Mouse (Mus musculus): ENCODE data around the gene Ifnar1. TPM values are rescaled to one million over a fixed set of nuclear protein-coding genes. Genes with fewer than 3 reads are reported as not detected.
"Not testable (repeated sequence)": the region's sequence is repeated elsewhere in the genome, so short reads cannot be mapped to it uniquely, and the experiment has no call there.

Gene Ifnar1
- polyA plus RNA-seq (2015; fragmentation: Nextera tagmentation; extraction: Ambion mirVana), result 32.7 and 43.0 TPM in 2 replicates

DNA sequence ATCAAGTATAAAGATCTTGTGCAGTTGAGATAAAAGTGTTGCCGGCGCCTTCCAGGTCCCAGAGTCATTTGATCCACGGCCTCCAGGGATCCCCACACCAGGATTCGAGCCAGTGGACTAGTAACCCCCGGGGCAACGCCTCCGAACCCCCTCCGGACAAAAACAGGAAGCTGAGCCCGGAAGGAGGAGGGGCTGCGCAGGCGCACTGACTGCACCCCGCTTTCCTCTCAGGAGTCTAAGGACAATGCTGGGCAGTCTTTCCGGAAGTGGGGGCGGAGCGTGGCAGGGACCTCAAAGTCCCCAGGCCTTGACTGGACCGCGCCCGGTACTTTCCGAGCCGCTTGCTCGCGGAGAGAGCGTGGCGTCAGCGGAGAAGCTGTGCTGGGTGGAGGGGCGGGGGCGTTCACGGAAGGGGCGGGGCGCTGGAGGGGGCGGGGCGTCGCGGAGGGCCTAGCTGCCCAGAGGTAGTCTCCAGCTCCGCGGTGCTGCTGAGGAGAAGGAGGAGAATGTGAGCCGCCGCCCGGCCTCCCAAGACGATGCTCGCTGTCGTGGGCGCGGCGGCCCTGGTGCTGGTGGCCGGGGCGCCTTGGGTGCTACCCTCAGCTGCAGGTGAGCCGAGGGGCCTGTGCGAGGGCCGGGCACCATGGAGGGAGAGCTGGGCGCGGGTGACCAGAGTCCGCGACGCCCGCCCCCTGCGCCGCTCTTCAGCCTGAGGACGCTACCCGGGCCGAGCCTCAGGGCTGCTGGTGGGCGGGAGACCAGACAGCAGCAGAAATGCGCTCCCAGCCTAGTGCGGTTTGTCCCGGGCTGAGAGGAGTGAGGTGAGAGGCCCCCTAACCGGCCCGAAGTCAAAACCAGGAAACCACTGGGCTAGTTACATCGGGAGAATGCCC, at the start of gene Ifnar1:
Gene Ifnar1 (plus strand): TSS at position 431 of the 893 bp plus-strand sequence.
- peaks cover 12% of the 10 kb centered on the region for H3K36me3 ChIP-seq
- peak within 1 kb of the TSS; percentile 97 for H3K27ac ChIP-seq
- peak within 1 kb of the TSS; percentile 94 for H3K9ac ChIP-seq
- H3K4me1 ChIP-seq (replicated peaks), result peaks cover 20% of the 10 kb centered on the region
- peak within 1 kb of the TSS; percentile 93 for H3K4me3 ChIP-seq
- peak within 1 kb of the TSS; percentile 67 for H3K4me2 ChIP-seq
- no peaks in the 10 kb centered on the region for H3K27me3 ChIP-seq
- WGBS, result under 1% methylated on average over 66 of the region's 68 CpGs
- H3K9me3 ChIP-seq (replicated peaks), result no peaks in the 10 kb centered on the region; the same call in 1 of the 2 replicates
- peak; percentile 99 for ATAC-seq (replicated peaks; ENCODE audit: insufficient number of reproducible peaks, insufficient read depth, low FRiP score, low read depth)

DNA sequence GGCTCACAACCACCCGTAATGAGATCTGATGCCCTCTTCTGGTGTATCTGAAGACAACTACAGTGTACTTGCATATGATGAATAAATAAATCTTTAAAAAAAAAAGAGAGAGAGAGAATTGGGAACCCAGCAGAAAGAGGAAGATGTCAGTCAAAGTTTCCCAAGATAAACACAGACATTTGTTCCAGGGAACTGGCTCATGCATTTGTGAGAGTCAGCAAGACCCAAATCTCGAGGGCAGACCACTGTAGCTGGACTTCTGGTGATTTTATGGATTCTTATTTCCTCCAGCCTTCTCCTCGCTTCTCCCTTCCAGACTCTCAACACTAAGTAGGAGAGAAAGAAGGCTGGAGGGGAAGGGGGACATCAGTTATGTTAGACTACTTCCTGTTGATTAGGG, 47.0 kb upstream of the Ifnar1 start:
- no peaks in the 10 kb centered on the region for H3K36me3 ChIP-seq
- H3K4me1 ChIP-seq (replicated peaks), result peaks cover 19% of the 10 kb centered on the region
- WGBS, result 78% methylated on average over 3 of the region's 3 CpGs
- no peak overlapping the region for H3K9ac ChIP-seq
- no peak overlapping the region for H3K4me3 ChIP-seq
- no peak for ATAC-seq (replicated peaks; ENCODE audit: insufficient number of reproducible peaks, insufficient read depth, low FRiP score, low read depth)
- H3K27me3 ChIP-seq, result no peaks in the 10 kb centered on the region
- H3K9me3 ChIP-seq (replicated peaks), result no peaks in the 10 kb centered on the region
- H3K27ac ChIP-seq, result no peak overlapping the region
- H3K4me2 ChIP-seq, result no peak overlapping the region

DNA sequence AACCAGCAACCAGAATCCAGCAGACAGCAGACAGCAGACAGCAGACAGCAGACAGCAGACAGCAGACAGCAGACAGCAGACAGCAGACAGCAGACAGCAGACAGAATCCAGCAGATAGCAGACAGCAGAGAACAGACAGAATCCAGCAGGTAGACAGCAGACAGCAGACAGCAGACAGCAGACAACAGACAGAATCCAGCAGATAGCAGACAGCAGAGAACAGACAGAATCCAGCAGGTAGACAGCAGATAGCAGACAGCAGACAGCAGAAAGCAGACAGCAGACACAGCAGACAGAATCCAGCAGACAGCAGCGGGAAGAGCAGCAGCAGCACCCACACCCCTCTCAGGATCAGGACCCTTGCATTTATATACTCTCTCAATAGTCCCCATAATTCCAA, 46.4 kb upstream of the Ifnar1 start:
- H3K9ac ChIP-seq; ATAC-seq (replicated peaks; ENCODE audit: insufficient number of reproducible peaks, insufficient read depth, low FRiP score, low read depth); H3K27ac ChIP-seq; H3K4me2 ChIP-seq; H3K4me3 ChIP-seq; H3K27me3 ChIP-seq; H3K9me3 ChIP-seq (replicated peaks); H3K36me3 ChIP-seq: not testable (repeated sequence)
- peaks cover 16% of the 10 kb centered on the region for H3K4me1 ChIP-seq (replicated peaks)
- 71% methylated on average over 1 of the region's 1 CpGs for WGBS

DNA sequence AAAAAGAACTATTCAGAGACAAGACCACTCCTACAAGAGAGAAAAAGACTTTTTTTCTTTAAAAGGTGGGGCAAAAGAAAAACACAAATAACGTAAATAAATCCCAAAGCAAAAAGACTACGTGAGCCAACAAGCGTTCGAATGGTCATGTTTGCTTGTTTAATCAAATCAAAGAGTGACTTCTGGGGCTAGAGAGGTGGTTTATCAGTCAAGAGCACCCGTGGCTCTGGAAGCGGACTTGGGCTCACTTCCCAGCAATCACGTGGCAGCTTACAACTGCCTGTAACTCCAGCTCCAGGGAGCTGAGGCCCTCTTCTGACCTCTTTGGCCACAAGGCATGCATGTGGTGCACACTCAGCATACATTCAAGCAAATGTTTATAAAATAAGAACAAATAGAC, 43.7 kb upstream of the Ifnar1 start:
- H3K4me2 ChIP-seq, result no peak overlapping the region
- 24% methylated on average over 7 of the region's 7 CpGs for WGBS
- H3K27ac ChIP-seq, result peak overlapping the region; percentile 38

DNA sequence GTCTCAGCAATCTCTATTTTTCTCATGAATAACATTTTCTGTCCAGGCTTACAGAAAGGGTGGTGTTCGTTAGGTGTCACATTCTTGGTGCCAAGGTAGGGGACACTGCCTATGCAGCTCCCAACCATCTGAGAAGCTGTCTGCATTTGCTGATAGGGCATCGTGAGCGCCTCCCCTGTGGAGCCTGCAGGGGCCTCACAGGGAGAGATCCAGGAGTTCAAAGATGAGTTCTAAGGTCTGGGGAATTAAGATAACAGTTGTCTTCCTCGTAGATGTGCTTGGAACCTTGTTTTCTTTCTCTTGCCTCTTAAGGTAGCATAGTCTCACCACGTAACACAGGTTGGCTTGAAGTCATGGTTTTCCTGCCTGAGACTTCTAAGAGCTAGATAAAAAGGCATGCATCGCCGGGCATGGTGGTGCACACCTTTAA, 43.2 kb upstream of the Ifnar1 start:
- Histone ChIP-seq H3K27ac (peak overlapping the region; percentile 38; the same call in 1 of the 2 replicates), H3K9me3 (replicated peaks) (no peaks in the 10 kb centered on the region), H3K9ac (no peak overlapping the region), H3K4me2 (no peak overlapping the region), H3K4me1 (replicated peaks) (peaks cover 14% of the 10 kb centered on the region), H3K4me3 (no peak overlapping the region), H3K27me3 (no peaks in the 10 kb centered on the region), H3K36me3 (no peaks in the 10 kb centered on the region)
- no peak; the same call in 1 of the 2 replicates for ATAC-seq (replicated peaks; ENCODE audit: insufficient number of reproducible peaks, insufficient read depth, low FRiP score, low read depth)
- 61% methylated on average over 7 of the region's 7 CpGs for WGBS

More for the DNA sequence above, 43.7 kb upstream of the Ifnar1 start:
- Histone ChIP-seq H3K36me3 (no peaks in the 10 kb centered on the region), H3K9me3 (replicated peaks) (no peaks in the 10 kb centered on the region), H3K4me1 (replicated peaks) (peaks cover 13% of the 10 kb centered on the region), H3K4me3 (no peak overlapping the region), H3K9ac (no peak overlapping the region), H3K27me3 (no peaks in the 10 kb centered on the region)
- ATAC-seq (replicated peaks; ENCODE audit: insufficient number of reproducible peaks, insufficient read depth, low FRiP score, low read depth), result peak; percentile 88

DNA sequence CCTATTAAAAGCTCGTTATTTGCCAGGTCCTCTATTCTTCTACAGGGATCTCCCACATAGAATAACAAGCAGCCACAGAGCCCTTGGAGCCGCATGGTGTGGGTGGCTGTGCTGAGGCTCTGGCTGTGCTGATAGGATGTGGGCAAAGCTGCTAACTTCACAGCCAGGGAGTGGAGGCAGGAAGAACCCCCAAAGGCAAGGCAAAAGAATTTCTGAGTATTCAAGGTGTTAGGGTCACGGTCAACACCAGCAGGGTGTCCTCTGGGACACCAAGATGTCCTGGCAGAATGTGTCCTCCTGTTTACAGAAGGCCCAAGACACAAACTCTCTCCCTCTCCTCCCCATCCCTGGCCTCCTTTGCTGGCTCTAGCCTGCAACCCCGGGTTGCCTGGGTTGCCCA, 42.6 kb upstream of the Ifnar1 start:
- Histone ChIP-seq H3K9ac (no peak overlapping the region), H3K4me1 (replicated peaks) (peaks cover 20% of the 10 kb centered on the region), H3K27me3 (no peaks in the 10 kb centered on the region), H3K9me3 (replicated peaks) (no peaks in the 10 kb centered on the region), H3K27ac (no peak overlapping the region), H3K4me2 (no peak overlapping the region), H3K36me3 (no peaks in the 10 kb centered on the region), H3K4me3 (no peak overlapping the region)
- WGBS, result 61% methylated on average over 4 of the region's 4 CpGs
- ATAC-seq (replicated peaks; ENCODE audit: insufficient number of reproducible peaks, insufficient read depth, low FRiP score, low read depth), result no peak

DNA sequence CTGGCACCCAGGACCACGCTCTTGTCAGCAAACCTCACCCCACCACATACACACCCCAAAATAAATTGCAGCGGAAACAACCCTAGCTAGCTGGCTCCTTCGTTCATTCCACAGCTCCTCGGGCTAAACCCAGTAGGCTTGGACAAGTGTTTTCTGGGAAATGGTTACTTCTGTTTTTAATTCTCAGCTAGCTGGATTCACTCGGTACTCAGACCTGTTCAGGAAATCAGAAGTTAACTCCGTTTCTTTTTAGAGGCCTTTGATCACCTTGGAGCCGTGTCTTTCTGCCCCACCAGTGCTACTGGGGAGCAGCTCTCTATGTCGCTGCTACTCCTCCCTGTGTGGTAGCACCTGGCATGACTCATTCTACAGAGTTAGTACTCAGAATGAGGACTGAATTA, 41.8 kb upstream of the Ifnar1 start:
- H3K4me1 ChIP-seq (replicated peaks), result peaks cover 24% of the 10 kb centered on the region
- no peak overlapping the region for H3K4me3 ChIP-seq
- no peaks in the 10 kb centered on the region for H3K36me3 ChIP-seq
- no peaks in the 10 kb centered on the region for H3K9me3 ChIP-seq (replicated peaks)
- no peak for ATAC-seq (replicated peaks; ENCODE audit: insufficient number of reproducible peaks, insufficient read depth, low FRiP score, low read depth)
- no peak overlapping the region for H3K4me2 ChIP-seq
- 69% methylated on average over 8 of the region's 8 CpGs for WGBS
- no peak overlapping the region for H3K27ac ChIP-seq
- H3K9ac ChIP-seq, result no peak overlapping the region
- no peaks in the 10 kb centered on the region for H3K27me3 ChIP-seq

DNA sequence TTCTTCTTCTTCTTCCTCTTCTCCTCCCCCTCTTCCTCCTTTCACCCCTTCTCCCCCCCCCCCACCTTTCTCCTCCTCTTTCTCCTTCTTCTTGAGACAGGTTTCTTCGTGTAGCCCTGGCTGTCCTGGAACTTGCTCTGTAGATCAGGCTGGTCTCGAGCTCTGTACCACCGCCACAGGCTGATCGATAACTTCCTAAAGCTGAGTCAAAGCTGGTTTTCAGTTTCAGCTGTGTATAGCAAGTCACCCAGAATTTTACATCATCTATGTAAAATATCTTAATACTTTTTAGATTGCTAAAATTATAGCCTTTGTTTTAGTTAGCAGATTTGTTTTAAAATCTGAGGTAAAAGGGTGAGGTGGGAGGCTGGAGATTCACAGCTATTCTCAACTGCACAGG, 40.2 kb upstream of the Ifnar1 start:
- H3K36me3 ChIP-seq, result no peaks in the 10 kb centered on the region
- H3K27ac ChIP-seq, result no peak overlapping the region
- H3K9ac ChIP-seq, result no peak overlapping the region
- no peak for ATAC-seq (replicated peaks; ENCODE audit: insufficient number of reproducible peaks, insufficient read depth, low FRiP score, low read depth)
- WGBS, result 82% methylated on average over 4 of the region's 4 CpGs
- H3K27me3 ChIP-seq, result no peaks in the 10 kb centered on the region
- H3K4me2 ChIP-seq, result no peak overlapping the region
- no peaks in the 10 kb centered on the region for H3K9me3 ChIP-seq (replicated peaks)
- peaks cover 24% of the 10 kb centered on the region for H3K4me1 ChIP-seq (replicated peaks)
- H3K4me3 ChIP-seq, result no peak overlapping the region

DNA sequence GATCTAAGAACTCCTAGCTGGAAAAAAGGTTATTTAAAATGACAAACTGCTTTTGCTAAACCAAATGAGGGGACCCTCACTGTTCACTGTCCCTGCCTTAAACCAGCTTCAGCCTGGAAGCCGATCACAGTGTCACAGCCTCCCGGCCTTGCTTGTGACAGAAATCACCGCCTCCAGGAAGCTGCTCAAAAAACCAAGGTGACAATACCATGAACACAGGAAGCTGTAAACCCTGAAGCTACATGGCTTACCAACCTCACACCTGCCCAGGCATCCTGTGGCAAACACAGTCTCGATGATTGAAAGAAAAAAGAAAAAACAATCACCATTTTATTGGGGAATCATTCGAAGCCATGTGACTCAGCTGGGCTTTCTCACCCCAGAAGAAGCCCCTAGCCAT, 39.5 kb upstream of the Ifnar1 start:
- Histone ChIP-seq H3K9ac (no peak overlapping the region), H3K4me3 (no peak overlapping the region), H3K27ac (no peak overlapping the region), H3K9me3 (replicated peaks) (no peaks in the 10 kb centered on the region), H3K4me2 (no peak overlapping the region), H3K27me3 (no peaks in the 10 kb centered on the region), H3K36me3 (no peaks in the 10 kb centered on the region), H3K4me1 (replicated peaks) (peaks cover 24% of the 10 kb centered on the region)
- no peak for ATAC-seq (replicated peaks; ENCODE audit: insufficient number of reproducible peaks, insufficient read depth, low FRiP score, low read depth)
- 60% methylated on average over 5 of the region's 5 CpGs for WGBS

DNA sequence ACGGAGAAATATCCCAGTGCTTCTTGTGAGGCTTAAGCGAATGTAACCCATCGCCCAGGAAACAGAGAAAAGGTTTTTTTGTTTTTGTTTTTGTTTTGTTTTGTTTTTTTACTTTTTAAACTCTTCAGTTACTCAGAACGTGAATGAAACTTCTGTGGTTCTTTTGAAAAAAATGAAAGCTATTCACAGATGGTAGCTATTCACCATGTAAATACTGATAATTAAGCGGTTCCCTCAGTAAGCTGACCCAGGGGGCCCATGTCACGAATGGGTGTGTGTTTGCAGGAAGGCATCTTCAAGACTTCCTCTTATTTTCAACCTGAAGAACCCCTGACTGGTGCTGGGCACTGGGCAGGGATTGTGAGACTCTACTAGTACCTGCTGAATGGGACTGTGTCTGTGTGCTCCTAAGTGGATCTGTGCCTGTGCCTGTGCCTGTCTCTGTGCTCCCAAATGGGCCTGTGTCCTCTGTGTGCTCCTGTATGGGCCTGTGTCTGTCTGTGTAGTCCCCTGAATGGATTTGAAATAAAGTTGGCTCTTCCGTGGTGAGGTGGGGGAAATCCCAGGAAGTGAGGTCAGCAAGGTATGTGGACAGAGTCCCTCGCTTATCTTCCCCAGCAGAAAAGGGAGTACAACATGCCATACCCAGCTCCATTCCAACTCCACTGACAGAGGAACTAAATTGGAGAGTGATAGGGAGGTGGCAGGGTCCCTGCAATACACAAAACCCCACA, 38.1 kb upstream of the Ifnar1 start:
- Histone ChIP-seq H3K4me1 (replicated peaks) (peaks cover 13% of the 10 kb centered on the region), H3K9ac (no peak overlapping the region), H3K4me2 (no peak overlapping the region), H3K36me3 (no peaks in the 10 kb centered on the region), H3K27me3 (no peaks in the 10 kb centered on the region), H3K9me3 (replicated peaks) (no peaks in the 10 kb centered on the region), H3K4me3 (no peak overlapping the region), H3K27ac (peak overlapping the region; percentile 34; the same call in 1 of the 2 replicates)
- ATAC-seq (replicated peaks; ENCODE audit: insufficient number of reproducible peaks, insufficient read depth, low FRiP score, low read depth), result peak; percentile 16; the same call in 1 of the 2 replicates
- WGBS, result 70% methylated on average over 8 of the region's 8 CpGs

DNA sequence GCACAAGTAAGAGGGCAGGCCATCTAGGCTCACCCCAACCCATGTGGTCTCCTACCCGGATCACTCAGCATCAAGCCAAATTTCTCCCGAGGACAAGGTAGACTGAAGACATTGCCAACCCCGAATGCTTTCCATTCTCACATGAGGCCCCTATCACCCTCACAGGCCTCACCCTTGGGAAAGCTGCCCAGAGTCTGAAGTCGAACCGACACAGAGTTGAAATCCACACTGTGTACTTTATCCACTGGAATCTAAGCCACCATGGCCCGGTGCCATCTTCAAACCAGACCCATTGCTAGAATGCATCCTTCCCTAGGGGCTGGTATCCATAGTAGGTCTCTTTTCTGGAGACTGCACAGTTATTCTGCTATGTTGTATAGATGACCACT, 37.5 kb upstream of the Ifnar1 start:
- H3K27me3 ChIP-seq, result no peaks in the 10 kb centered on the region
- H3K9ac ChIP-seq, result no peak overlapping the region
- 42% methylated on average over 6 of the region's 6 CpGs for WGBS
- peak overlapping the region; percentile 34; the same call in 1 of the 2 replicates for H3K27ac ChIP-seq
- peaks cover 18% of the 10 kb centered on the region for H3K4me1 ChIP-seq (replicated peaks)
- no peak overlapping the region for H3K4me2 ChIP-seq
- H3K4me3 ChIP-seq, result no peak overlapping the region
- H3K36me3 ChIP-seq, result no peaks in the 10 kb centered on the region
- ATAC-seq (replicated peaks; ENCODE audit: insufficient number of reproducible peaks, insufficient read depth, low FRiP score, low read depth), result peak; percentile 38; the same call in 1 of the 2 replicates
- H3K9me3 ChIP-seq (replicated peaks), result no peaks in the 10 kb centered on the region
